Mouse (Mus musculus) liver, postnatal 0 days (tissue): ENCODE measurements around the gene Rps21.

Experiments used
- CTCF ChIP-seq: sonication (generic); IDR thresholded peaks from 2 replicates; pipeline ENCODE4 v1.5.1; 2016; ENCODE audit warnings: antibody characterized with exemption, low read depth
- EP300 ChIP-seq: IDR thresholded peaks from 2 replicates; pipeline ENCODE4 v1.6.1; 2016; ENCODE audit warnings: antibody characterized with exemption, low read depth, mild to moderate bottlenecking

- TF ChIP-seq CTCF (no peak), EP300 (no peak)
Observed at GRCm38 (mm10) chr2:180300771-180301170, 43.6 kb downstream of the Rps21 start.
